Mouse (Mus musculus): ENCODE results near the gene Pold4.

GRCm38 (mm10) chr19:4231253-4232185, at the start of gene Pold4:
- TF ChIP-seq CTCF (IDR thresholded peaks at IDR 0.05; ENCODE audit: extremely low read depth, insufficient read depth, low read length), result no peak
- TF ChIP-seq POLR2A (IDR thresholded peaks at IDR 0.05; ENCODE audit: extremely low read depth, insufficient read depth, low read length), result peak; percentile 94

Measured in cortical plate, adult 2 months (tissue).